Mouse (Mus musculus) midbrain, embryonic 10.5 days (tissue): ENCODE measurements around the gene Herpud2. TPM values are rescaled to one million over a fixed set of nuclear protein-coding genes. Genes with fewer than 3 reads are reported as not detected.

Experiments used
- DNase-seq: peaks from one replicate; pipeline ENCODE4 v3.0.0-alpha.2; 2017; ENCODE audit warnings: low spot score
- H3K27ac ChIP-seq: fragments of 300-500 bp; sonication (generic); replicated peaks from 2 replicates; pipeline ENCODE4 v1.5.1; 2016; ENCODE audit warnings: mild to moderate bottlenecking
- H3K27me3 ChIP-seq: fragments of 300-500 bp; sonication (generic); 2 replicates; pipeline ENCODE4 v1.6.1; 2016; ENCODE audit warnings: low read depth, mild to moderate bottlenecking; ENCODE audit not compliant: poor library complexity, severe bottlenecking
- H3K36me3 ChIP-seq: fragments of 300-500 bp; sonication (generic); 2 replicates; pipeline ENCODE4 v1.6.1; 2016; ENCODE audit warnings: mild to moderate bottlenecking, moderate library complexity
- H3K4me1 ChIP-seq: fragments of 300-500 bp; sonication (generic); 2 replicates; pipeline ENCODE4 v1.6.1; 2016
- H3K4me3 ChIP-seq: fragments of 300-500 bp; sonication (generic); 2 replicates; pipeline ENCODE4 v1.5.1; 2016; ENCODE audit warnings: mild to moderate bottlenecking, moderate library complexity
- H3K9me3 ChIP-seq: fragments of 300-500 bp; sonication (generic); replicated peaks from 2 replicates; pipeline ENCODE4 v1.6.1; 2016; ENCODE audit warnings: mild to moderate bottlenecking
- WGBS: fragments of 180-500 bp; shearing (Covaris S2); methylation state at CpG from one replicate; pipeline ENCODE4 v1.1.7; 2016; 5-methylcytosine and 5-hydroxymethylcytosine counted together
- polyA plus RNA-seq: library from polyadenylated mRNA; unstranded; fragments of >200 nt; fragmentation: Nextera tagmentation; extraction: Ambion mirVana; gene quantifications from 2 replicates; pipeline ENCODE4 v1.2.1, GENCODE M21; 2016

Gene Herpud2
- 25.4 and 30.7 TPM in 2 replicates for polyA plus RNA-seq

- H3K27ac ChIP-seq, result peak within 1 kb of the TSS; percentile 98
- H3K27me3 ChIP-seq, result no peaks in the 10 kb centered on the region
- H3K36me3 ChIP-seq, result no peaks in the 10 kb centered on the region
- H3K9me3 ChIP-seq, result no peaks in the 10 kb centered on the region
- peak; percentile 97 for DNase-seq
- H3K4me1 ChIP-seq, result peaks cover 40% of the 10 kb centered on the region
- H3K4me3 ChIP-seq, result peak within 1 kb of the TSS; percentile 87
- under 1% methylated on average over 51 of the region's 51 CpGs for WGBS
Measured at GRCm38 (mm10) chr9:25151611-25152241, at the start of gene Herpud2. Herpud2 (minus strand) TSS chr9:25151820.

GRCm38 (mm10) chr9:25200987-25201386 lies 49.4 kb upstream of the Herpud2 start:
- H3K4me3 ChIP-seq, result no peak overlapping the region
- H3K27ac ChIP-seq, result no peak overlapping the region
- H3K36me3 ChIP-seq, result no peaks in the 10 kb centered on the region
- no peak for DNase-seq
- no peaks in the 10 kb centered on the region for H3K27me3 ChIP-seq
- no peaks in the 10 kb centered on the region for H3K4me1 ChIP-seq
- H3K9me3 ChIP-seq, result no peaks in the 10 kb centered on the region
- WGBS, result 93% methylated on average over 3 of the region's 3 CpGs

GRCm38 (mm10) chr9:25200148-25200547 lies 48.5 kb upstream of the Herpud2 start:
- DNase-seq, result no peak
- Histone ChIP-seq H3K9me3 (no peaks in the 10 kb centered on the region), H3K4me3 (no peak overlapping the region), H3K36me3 (no peaks in the 10 kb centered on the region), H3K27ac (no peak overlapping the region), H3K27me3 (no peaks in the 10 kb centered on the region), H3K4me1 (no peaks in the 10 kb centered on the region)
- 91% methylated on average over 3 of the region's 3 CpGs for WGBS

- Histone ChIP-seq H3K4me1 (no peaks in the 10 kb centered on the region), H3K9me3 (no peaks in the 10 kb centered on the region), H3K27ac (no peak overlapping the region), H3K27me3 (no peaks in the 10 kb centered on the region), H3K36me3 (no peaks in the 10 kb centered on the region), H3K4me3 (no peak overlapping the region)
- WGBS, result 88% methylated on average over 5 of the region's 5 CpGs
- no peak for DNase-seq
Measured at GRCm38 (mm10) chr9:25196746-25197145, 45.1 kb upstream of the Herpud2 start.

- no peak overlapping the region for H3K4me3 ChIP-seq
- no peaks in the 10 kb centered on the region for H3K9me3 ChIP-seq
- H3K4me1 ChIP-seq, result no peaks in the 10 kb centered on the region
- H3K36me3 ChIP-seq, result no peaks in the 10 kb centered on the region
- no peak overlapping the region for H3K27ac ChIP-seq
- no peak for DNase-seq
- H3K27me3 ChIP-seq, result no peaks in the 10 kb centered on the region
- WGBS, result 82% methylated on average over 2 of the region's 2 CpGs
Measured at GRCm38 (mm10) chr9:25191612-25192011, 40.0 kb upstream of the Herpud2 start.

GRCm38 (mm10) chr9:25186501-25186900 lies 34.9 kb upstream of the Herpud2 start:
- H3K4me3 ChIP-seq, result no peak overlapping the region
- no peaks in the 10 kb centered on the region for H3K27me3 ChIP-seq
- WGBS, result 94% methylated on average over 4 of the region's 4 CpGs
- H3K27ac ChIP-seq, result no peak overlapping the region
- DNase-seq, result no peak
- no peaks in the 10 kb centered on the region for H3K36me3 ChIP-seq
- H3K4me1 ChIP-seq, result peaks cover 6% of the 10 kb centered on the region
- no peaks in the 10 kb centered on the region for H3K9me3 ChIP-seq

- no peak overlapping the region for H3K27ac ChIP-seq
- H3K4me3 ChIP-seq, result no peak overlapping the region
- no peak for DNase-seq
- 38% methylated on average over 7 of the region's 7 CpGs for WGBS
- H3K4me1 ChIP-seq, result peaks cover 6% of the 10 kb centered on the region
- no peaks in the 10 kb centered on the region for H3K27me3 ChIP-seq
- H3K9me3 ChIP-seq, result no peaks in the 10 kb centered on the region
- no peaks in the 10 kb centered on the region for H3K36me3 ChIP-seq
Measured at GRCm38 (mm10) chr9:25185854-25186253, 34.2 kb upstream of the Herpud2 start.

- H3K27me3 ChIP-seq, result no peaks in the 10 kb centered on the region
- no peaks in the 10 kb centered on the region for H3K9me3 ChIP-seq
- peaks cover 6% of the 10 kb centered on the region for H3K4me1 ChIP-seq
- DNase-seq, result no peak
- no peak overlapping the region for H3K27ac ChIP-seq
- 93% methylated on average over 2 of the region's 2 CpGs for WGBS
- H3K4me3 ChIP-seq, result no peak overlapping the region
- no peaks in the 10 kb centered on the region for H3K36me3 ChIP-seq
Measured at GRCm38 (mm10) chr9:25184606-25185005, 33.0 kb upstream of the Herpud2 start.

GRCm38 (mm10) chr9:25178066-25178465 lies 26.4 kb upstream of the Herpud2 start:
- 87% methylated on average over 3 of the region's 3 CpGs for WGBS
- Histone ChIP-seq H3K36me3 (no peaks in the 10 kb centered on the region), H3K9me3 (no peaks in the 10 kb centered on the region), H3K27me3 (no peaks in the 10 kb centered on the region), H3K27ac (no peak overlapping the region), H3K4me3 (no peak overlapping the region), H3K4me1 (no peaks in the 10 kb centered on the region)
- DNase-seq, result no peak

GRCm38 (mm10) chr9:25177201-25177600 lies 25.6 kb upstream of the Herpud2 start:
- DNase-seq, result no peak
- H3K27ac ChIP-seq, result no peak overlapping the region
- no peak overlapping the region for H3K4me3 ChIP-seq
- H3K4me1 ChIP-seq, result no peaks in the 10 kb centered on the region
- H3K36me3 ChIP-seq, result no peaks in the 10 kb centered on the region
- WGBS, result 89% methylated on average over 5 of the region's 5 CpGs
- no peaks in the 10 kb centered on the region for H3K27me3 ChIP-seq
- no peaks in the 10 kb centered on the region for H3K9me3 ChIP-seq

GRCm38 (mm10) chr9:25176562-25176961 lies 24.9 kb upstream of the Herpud2 start:
- no peaks in the 10 kb centered on the region for H3K27me3 ChIP-seq
- no peak overlapping the region for H3K27ac ChIP-seq
- 79% methylated on average over 1 of the region's 1 CpGs for WGBS
- no peak overlapping the region for H3K4me3 ChIP-seq
- no peaks in the 10 kb centered on the region for H3K9me3 ChIP-seq
- DNase-seq, result no peak
- no peaks in the 10 kb centered on the region for H3K4me1 ChIP-seq
- no peaks in the 10 kb centered on the region for H3K36me3 ChIP-seq

- Histone ChIP-seq H3K27me3 (no peaks in the 10 kb centered on the region), H3K4me3 (no peak overlapping the region), H3K27ac (no peak overlapping the region), H3K9me3 (no peaks in the 10 kb centered on the region), H3K36me3 (no peaks in the 10 kb centered on the region), H3K4me1 (no peaks in the 10 kb centered on the region)
- 87% methylated on average over 6 of the region's 6 CpGs for WGBS
- DNase-seq, result no peak
Measured at GRCm38 (mm10) chr9:25175978-25176377, 24.4 kb upstream of the Herpud2 start.

- H3K27me3 ChIP-seq, result no peaks in the 10 kb centered on the region
- no peaks in the 10 kb centered on the region for H3K36me3 ChIP-seq
- 50% methylated on average over 5 of the region's 5 CpGs for WGBS
- H3K4me3 ChIP-seq, result no peak overlapping the region
- DNase-seq, result no peak
- no peaks in the 10 kb centered on the region for H3K9me3 ChIP-seq
- no peak overlapping the region for H3K27ac ChIP-seq
- H3K4me1 ChIP-seq, result no peaks in the 10 kb centered on the region
Measured at GRCm38 (mm10) chr9:25175039-25175442, 23.4 kb upstream of the Herpud2 start.

- Histone ChIP-seq H3K9me3 (no peaks in the 10 kb centered on the region), H3K27me3 (no peaks in the 10 kb centered on the region), H3K27ac (no peak overlapping the region), H3K4me1 (no peaks in the 10 kb centered on the region), H3K4me3 (no peak overlapping the region), H3K36me3 (no peaks in the 10 kb centered on the region)
- no peak for DNase-seq
- 83% methylated on average over 5 of the region's 5 CpGs for WGBS
Measured at GRCm38 (mm10) chr9:25174614-25175013, 23.0 kb upstream of the Herpud2 start.
